Mouse (Mus musculus): ENCODE measurements around the gene Ccdc90b.

- TF ChIP-seq POLR2A (IDR thresholded peaks at IDR 0.05; ENCODE audit: borderline replicate concordance, insufficient read depth, low read length) (no peak), CTCF (IDR thresholded peaks at IDR 0.05; ENCODE audit: borderline replicate concordance, insufficient read depth, low read depth, low read length) (peak; percentile 58)
Observed at GRCm38 (mm10) chr7:92520820-92521219, 40.1 kb upstream of the Ccdc90b start.

Measured in cerebellum, adult 2 months (tissue).